Mouse (Mus musculus) central nervous system, embryonic 11.5 days (tissue): ENCODE results near the gene Cyp2d40. TPM values are rescaled to one million over a fixed set of nuclear protein-coding genes. Genes with fewer than 3 reads are reported as not detected.

ENCODE experiments used
- polyA plus RNA-seq: library from polyadenylated mRNA; depleted of rRNA; stranded (reverse); fragments of >200 nt; gene quantifications from 2 replicates; pipeline ENCODE4 v1.2.3, GENCODE M21; 2012; rRNA removed

The Cyp2d40 gene
- polyA plus RNA-seq = 0.07 TPM in 1 of 2 replicates, not detected in the other

DNA sequence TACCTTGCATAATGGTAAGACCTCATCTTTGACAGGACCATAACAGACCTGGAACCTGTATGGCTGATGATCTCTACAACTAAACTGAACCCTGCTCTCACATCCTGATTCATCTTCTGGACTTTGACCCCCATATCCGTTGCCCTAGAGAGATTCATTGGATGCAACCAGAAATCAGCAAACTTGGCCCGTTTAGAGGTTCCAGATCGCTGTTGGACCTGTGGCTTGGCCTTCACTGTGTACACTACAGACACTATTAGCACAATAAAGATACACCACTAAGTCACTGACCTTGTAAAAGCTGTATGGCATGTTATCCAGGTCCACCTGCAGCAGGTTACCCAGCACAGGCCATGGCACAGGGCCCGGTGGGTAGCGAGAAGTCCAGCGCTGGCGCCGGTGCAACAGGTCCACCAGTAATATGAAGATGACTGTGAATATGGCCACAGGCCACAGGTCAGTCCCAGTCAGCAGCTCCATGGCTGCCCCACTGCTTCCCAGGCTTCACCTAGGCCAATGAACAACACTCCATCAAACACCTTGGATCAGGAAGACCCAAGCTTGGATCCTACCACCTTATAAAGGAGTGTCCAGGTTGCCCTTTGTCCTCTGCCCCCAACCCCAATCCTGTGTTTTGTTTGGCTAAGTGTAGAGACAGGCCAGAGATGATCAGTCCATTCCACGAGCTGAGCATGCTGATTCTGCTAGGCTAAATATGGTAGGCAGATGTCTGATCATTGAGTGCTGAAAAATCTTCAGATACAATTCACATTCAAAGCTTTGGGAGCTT, at the start of gene Cyp2d40:
Gene Cyp2d40 (minus strand): TSS at position 553 of the 790 bp plus-strand sequence.

DNA sequence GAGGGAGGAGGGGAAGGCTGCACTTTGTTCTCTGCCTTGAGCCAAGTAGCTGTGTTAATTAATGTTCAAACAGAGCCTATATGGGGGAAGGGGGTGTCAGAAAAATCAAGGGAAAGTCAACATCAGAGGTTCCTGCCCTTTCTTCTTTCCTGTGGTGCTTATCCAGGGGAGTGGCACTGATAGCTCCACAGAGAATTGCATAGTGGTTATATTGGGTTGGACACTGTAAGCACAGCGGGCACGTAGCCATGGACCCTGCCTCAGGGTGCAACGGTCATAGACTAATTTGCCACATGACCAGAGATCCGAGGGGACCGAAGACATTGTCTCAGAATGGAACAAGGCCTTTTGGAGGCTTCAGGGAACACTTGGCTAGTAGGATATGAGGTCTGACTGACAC, 30.3 kb upstream of the Cyp2d40 start, which contains the start of gene Cyp2d26:
Gene Cyp2d26 (minus strand): TSS at position 18 of the 400 bp plus-strand sequence.

Other genes starting within 250 kb of the Cyp2d40 start
- gene Cyp2d12, start 209.1 kb downstream of the Cyp2d40 start, polyA plus RNA-seq = not detected in 2 replicates
- not detected in 2 replicates for gene Cyp2d34, start 143.2 kb downstream of the Cyp2d40 start, polyA plus RNA-seq
- 0.25 and 0.26 TPM in 2 replicates for gene Cyp2d26, start 30.1 kb upstream of the Cyp2d40 start, polyA plus RNA-seq
- 25.4 and 31.7 TPM in 2 replicates for gene Tcf20, start 223.7 kb upstream of the Cyp2d40 start, polyA plus RNA-seq